Mouse (Mus musculus): ENCODE measurements around the gene Olfr855.

Olfr855 gene

DNA sequence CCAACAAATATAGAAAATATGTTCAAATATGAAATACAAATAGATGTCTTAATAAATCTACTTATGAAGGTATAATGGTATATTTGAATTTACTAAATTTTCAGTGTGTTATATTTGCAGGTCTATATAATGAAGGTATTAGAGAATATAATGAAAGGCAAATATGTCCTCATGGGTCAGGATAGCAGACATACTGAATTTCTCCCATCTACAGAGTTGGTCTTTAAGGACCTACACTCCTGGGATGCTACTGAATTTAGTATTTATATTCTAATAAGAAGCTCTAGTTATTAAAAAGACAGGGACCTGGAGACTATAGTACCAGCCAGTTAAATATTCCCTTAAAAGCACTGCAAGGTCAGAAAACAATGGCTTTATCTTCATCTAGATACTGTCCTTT lies at the start of gene Olfr855:
TSS of gene Olfr855 (plus strand) at position 301 of the 400 bp plus-strand sequence.
- DNase-seq = no peak

- DNase-seq = no peak
Observed at GRCm38 (mm10) chr9:19540976-19541375, 41.4 kb upstream of the Olfr855 start, which contains the start of gene Olfr853. TSS of gene Olfr853 (minus strand) at chr9:19541076.

DNA sequence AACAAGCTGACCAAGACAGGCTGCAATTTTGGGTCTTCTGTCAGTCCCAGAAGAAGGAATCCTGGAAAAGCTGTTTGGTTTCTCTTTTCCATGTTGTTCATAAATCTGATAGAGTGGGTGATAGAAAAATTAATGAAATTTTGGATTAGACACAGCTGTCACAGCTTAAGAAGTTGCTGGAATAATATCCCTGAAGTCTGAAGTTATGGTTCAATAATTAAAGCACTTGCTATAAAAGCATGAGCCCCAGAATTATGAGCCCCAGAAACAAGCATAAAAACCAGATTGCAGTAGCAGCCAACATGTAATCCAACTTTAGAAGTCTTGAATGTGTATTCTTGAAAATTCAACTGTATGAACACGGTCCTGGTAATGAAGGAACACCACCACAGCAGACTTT lies 15.1 kb upstream of the Olfr855 start, which contains the start of gene Olfr854:
TSS of gene Olfr854 (minus strand) at position 101 of the 400 bp plus-strand sequence.
- no peak for DNase-seq

- no peak for DNase-seq
Observed at GRCm38 (mm10) chr9:19621297-19621696, 38.9 kb downstream of the Olfr855 start.

DNA sequence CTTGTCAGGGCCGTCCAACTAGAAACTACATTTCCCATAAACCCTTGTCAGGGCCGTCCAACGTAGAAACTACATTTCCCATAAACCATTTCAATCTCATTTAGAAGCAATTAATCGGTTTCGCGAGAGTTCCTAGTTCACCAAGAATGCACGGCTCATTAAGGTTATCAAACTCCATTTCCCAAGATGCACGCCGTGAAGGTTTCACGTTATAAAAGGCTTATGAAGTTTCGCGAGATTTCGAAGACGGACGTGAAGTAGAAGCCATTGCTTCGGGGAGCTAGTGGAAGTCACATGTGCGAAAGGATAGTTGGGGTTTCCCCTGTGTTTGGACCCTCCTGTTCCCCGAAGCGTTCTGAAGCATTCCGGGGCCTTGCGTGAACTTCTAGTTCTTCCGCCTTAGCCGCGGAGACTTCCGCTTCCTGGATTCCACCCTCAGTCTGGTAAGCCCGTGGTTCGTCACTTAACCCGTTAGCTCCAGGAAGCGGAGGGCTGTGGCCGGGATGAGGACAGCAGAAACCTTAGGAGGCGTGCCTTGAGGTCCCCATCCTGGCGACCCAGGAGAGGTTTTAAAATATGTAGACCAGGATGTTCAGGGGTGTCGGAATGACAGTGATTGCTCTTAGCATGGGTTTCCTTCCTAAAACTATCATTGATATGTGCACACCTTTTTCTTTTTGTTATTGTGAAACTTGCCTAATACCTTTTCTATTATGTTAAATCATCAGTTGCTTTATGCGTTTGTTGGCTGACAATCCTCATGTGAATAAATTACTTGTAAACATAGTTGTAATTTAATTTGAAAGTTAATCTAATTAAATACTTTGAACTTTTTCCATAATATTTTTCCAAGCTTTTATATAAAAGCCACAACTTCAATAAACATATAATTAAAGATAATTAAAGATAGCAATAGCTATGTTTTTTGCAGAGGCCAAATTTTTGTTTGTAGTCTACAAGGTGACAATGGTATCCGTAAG lies 39.7 kb downstream of the Olfr855 start, which contains the start of gene Zfp317:
TSS of gene Zfp317 (plus strand) at position 260 of the 980 bp plus-strand sequence.
- DNase-seq = peak; percentile 82

- no peak for DNase-seq
Observed at GRCm38 (mm10) chr9:19629574-19629973, 47.2 kb downstream of the Olfr855 start.

All from cerebellum, postnatal 25 days (tissue).